9 mouse cellular contexts compared by ENCODE assay signal in the genomic region with DNA sequence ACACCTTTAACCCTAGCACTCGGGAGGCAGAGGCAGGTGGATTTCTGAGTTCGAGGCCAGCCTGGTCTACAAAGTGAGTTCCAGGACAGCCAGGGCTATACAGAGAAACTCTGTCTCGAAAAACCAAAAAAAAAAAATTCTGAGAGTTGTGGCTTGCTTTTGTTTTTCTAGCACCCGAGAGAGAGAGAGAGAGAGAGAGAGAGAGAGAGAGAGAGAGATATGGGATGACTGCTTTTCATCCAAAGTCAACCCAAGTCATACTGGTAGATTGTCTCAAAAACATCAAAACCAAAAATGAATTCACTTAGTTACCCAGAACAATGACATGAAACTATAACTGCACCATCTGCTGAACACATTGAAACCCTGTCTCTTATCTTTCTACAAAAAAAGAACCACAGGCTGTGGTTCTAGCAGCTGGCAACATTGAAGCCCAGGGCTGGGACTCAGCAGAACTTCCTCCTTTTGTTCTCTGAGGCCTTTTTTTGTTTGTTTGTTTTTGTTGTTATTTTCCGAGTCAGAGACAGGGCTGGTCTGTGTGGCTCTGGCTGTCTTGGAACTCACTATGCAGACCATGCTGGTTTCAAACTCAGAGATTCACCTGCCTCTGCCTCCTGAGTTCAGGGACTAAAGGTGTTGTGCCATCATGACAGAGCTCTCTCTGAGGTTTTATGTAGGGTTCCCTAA. TPM values are rescaled to one million over a fixed set of nuclear protein-coding genes. Genes with fewer than 3 reads are reported as not detected.
DNase-seq lines count a peak whose midpoint lies in the region; ATAC-seq and TF ChIP-seq lines count a peak whose summit lies in the region.
"Had no signal": no experiment of that assay in that cellular context is flagged by ENCODE, and none has a peak within 500 bp of the region (broad histone marks: within the 10 kb centered on the region; RNA-seq: fewer than 3 reads in every experiment).

No protein-coding gene starts in this region.

- intact Hi-C loops in gastrocnemius, adult 2 months (cut with DNase I), result no loop called here
- intact Hi-C loops in heart, postnatal 36 days (cut with DNase I), result no loop called here
- intact Hi-C loops in gastrocnemius, postnatal 14 days (cut with DNase I; ENCODE audit: low total_unique reads), result no loop called here

- WGBS in liver, postnatal 0 days (ENCODE audit: insufficient replicate concordance), result 41% methylated on average over 5 of the region's 5 CpGs

- peak overlapping the region; percentile 79 for H3K4me3 ChIP-seq in gastrocnemius, adult 2 months
- H3K4me3 ChIP-seq in liver, postnatal 0 days (ENCODE audit: low read depth, low read length), result peak overlapping the region; percentile 59

- TF ChIP-seq EP300 in liver, postnatal 0 days (IDR thresholded peaks at IDR 0.05; ENCODE audit: low read depth), result no peak; the same call in 1 of the 2 replicates

- H3K36me3 ChIP-seq in liver, postnatal 0 days (replicated peaks; ENCODE audit: insufficient read depth, low read length), result peaks cover 12% of the 10 kb centered on the region

- H3K4me2 ChIP-seq in liver, postnatal 0 days (ENCODE audit: low read depth, low read length), result peak overlapping the region; percentile 90

- no peak for DNase-seq in gastrocnemius, adult 2 months
- no peak for DNase-seq in gastrocnemius, adult 8-10 months (ENCODE audit: low spot score in 2 of 2)
- DNase-seq in c-Kit-positive CD71-positive TER-119-negative erythroid progenitor cells, embryonic 14.5 days (ENCODE audit: low read depth), result peak; percentile 51
- DNase-seq in heart, postnatal 36 days, result peak; percentile 39 to 41
- DNase-seq in liver, postnatal 0 days, result peak; percentile 17
- peak; percentile 42 to 54 for DNase-seq in thymus, postnatal 36 days
- no peak for DNase-seq in adrenal gland, adult 18-20 months (ENCODE audit: low spot score in 2 of 2)
- no peak for DNase-seq in gastrocnemius, postnatal 14 days

- no peak for TF ChIP-seq CTCF in gastrocnemius, adult 2 months (IDR thresholded peaks at IDR 0.05)
- TF ChIP-seq CTCF in liver, postnatal 0 days (IDR thresholded peaks at IDR 0.05; ENCODE audit: low read depth), result no peak

- H3K9ac ChIP-seq in liver, postnatal 0 days (replicated peaks), result peak overlapping the region; percentile 44; the same call in 1 of the 2 replicates

- peaks cover 34% of the 10 kb centered on the region for H3K4me1 ChIP-seq in liver, postnatal 0 days (ENCODE audit: insufficient read depth)

- H3K27me3 ChIP-seq in liver, postnatal 0 days (ENCODE audit: insufficient read depth, low read length), result no peaks in the 10 kb centered on the region

- H3K27ac ChIP-seq in gastrocnemius, adult 2 months, result peak overlapping the region; percentile 89
- peak overlapping the region; percentile 80 for H3K27ac ChIP-seq in liver, postnatal 0 days (ENCODE audit: low read depth)

- ATAC-seq in liver, postnatal 0 days, result peak; percentile 3; the same call in 1 of the 2 replicates

- H3K9me3 ChIP-seq in liver, postnatal 0 days (ENCODE audit: low read length), result no peaks in the 10 kb centered on the region

RNA-seq across cellular contexts. Expression of a gene that starts 0.6 kb away (rescaled TPM):
- total RNA-seq in gastrocnemius, adult 2 months (2021), result 10 to 100 TPM; 17.3 to 18.2 TPM
- 10 to 100 TPM; 16.4 to 22.3 (median 20.2) TPM for total RNA-seq in gastrocnemius, adult 8-10 months (2022)
- 10 to 100 TPM; 19.4 to 26.1 TPM for total RNA-seq in heart, postnatal 36 days (2021)
- polyA plus RNA-seq in liver, postnatal 0 days (2015; fragmentation: Nextera tagmentation; extraction: Ambion mirVana), result 76.0 and 77.2 TPM in 2 replicates
- 100 to 1,000 TPM in 1 of 2 experiments, 10 to 100 TPM in 1; 86.2 to 148 TPM for total RNA-seq in adrenal gland, adult 18-20 months (2021)
- total RNA-seq in gastrocnemius, postnatal 14 days (2021), result 10 to 100 TPM; 12.1 to 13.6 TPM

RNA-seq across cellular contexts. Expression of a gene that starts 12.1 kb away (rescaled TPM):
- 100 to 1,000 TPM; 401 to 459 TPM for total RNA-seq in gastrocnemius, adult 2 months (2021)
- 100 to 1,000 TPM; 379 to 451 (median 385) TPM for total RNA-seq in gastrocnemius, adult 8-10 months (2022)
- total RNA-seq in heart, postnatal 36 days (2021), result 100 to 1,000 TPM; 482 to 500 TPM
- 68.4 and 70.9 TPM in 2 replicates for polyA plus RNA-seq in liver, postnatal 0 days (2015; fragmentation: Nextera tagmentation; extraction: Ambion mirVana)
- total RNA-seq in adrenal gland, adult 18-20 months (2021), result 100 to 1,000 TPM; 628 to 756 TPM
- total RNA-seq in gastrocnemius, postnatal 14 days (2021), result 100 to 1,000 TPM; 382 to 414 TPM

RNA-seq across cellular contexts. Expression of a gene that starts 13.0 kb away (rescaled TPM):
- total RNA-seq in gastrocnemius, adult 2 months (2021), result 1 to 10 TPM; 7.2 to 9.5 TPM
- total RNA-seq in gastrocnemius, adult 8-10 months (2022), result 10 to 100 TPM in 3 of 4 experiments, 1 to 10 TPM in 1; 9.9 to 14.2 (median 11.7) TPM
- total RNA-seq in heart, postnatal 36 days (2021), result under 1 TPM; 0.16 to 0.78 TPM
- polyA plus RNA-seq in liver, postnatal 0 days (2015; fragmentation: Nextera tagmentation; extraction: Ambion mirVana), result 0.36 and 0.60 TPM in 2 replicates
- total RNA-seq in adrenal gland, adult 18-20 months (2021), result 1 to 10 TPM; 1.5 to 2.0 TPM
- total RNA-seq in gastrocnemius, postnatal 14 days (2021), result 1 to 10 TPM; 4.5 to 5.0 TPM

RNA-seq across cellular contexts. Expression of a gene that starts 45.3 kb away (rescaled TPM):
- not detected for total RNA-seq in gastrocnemius, adult 2 months (2021)
- total RNA-seq in gastrocnemius, adult 8-10 months (2022), result not detected
- not detected for total RNA-seq in heart, postnatal 36 days (2021)
- polyA plus RNA-seq in liver, postnatal 0 days (2015; fragmentation: Nextera tagmentation; extraction: Ambion mirVana), result not detected in 2 replicates
- total RNA-seq in adrenal gland, adult 18-20 months (2021), result not detected
- not detected for total RNA-seq in gastrocnemius, postnatal 14 days (2021)
- polyA plus RNA-seq: C2C12 had no signal

RNA-seq across cellular contexts. Expression of a gene that starts 52.2 kb away (rescaled TPM):
- 10 to 100 TPM; 23.0 to 25.1 TPM for total RNA-seq in gastrocnemius, adult 2 months (2021)
- 10 to 100 TPM; 17.9 to 22.2 (median 20.5) TPM for total RNA-seq in gastrocnemius, adult 8-10 months (2022)
- total RNA-seq in heart, postnatal 36 days (2021), result 10 to 100 TPM; 45.7 to 49.1 TPM
- polyA plus RNA-seq in liver, postnatal 0 days (2015; fragmentation: Nextera tagmentation; extraction: Ambion mirVana), result 2.8 and 2.9 TPM in 2 replicates
- 10 to 100 TPM; 61.1 to 62.1 TPM for total RNA-seq in adrenal gland, adult 18-20 months (2021)
- total RNA-seq in gastrocnemius, postnatal 14 days (2021), result 10 to 100 TPM; 27.5 to 31.2 TPM

Comparison
In these comparisons a context has a peak if more than half of its experiments do, and no peak if none do; other contexts are left out.
1. DNase-seq: peak in c-Kit-positive CD71-positive TER-119-negative erythroid progenitor cells, embryonic 14.5 days (single experiment), heart, postnatal 36 days (2 of 2), liver, postnatal 0 days (single experiment) and thymus, postnatal 36 days (2 of 2); none in gastrocnemius, adult 2 months (single experiment), gastrocnemius, adult 8-10 months (0 of 2), adrenal gland, adult 18-20 months (0 of 2) and gastrocnemius, postnatal 14 days (single experiment).